ENCODE assay signal across 11 mouse cellular contexts in genomic region chr5:128845033-128845432, GRCm38 (mm10).
DNase-seq lines count a peak whose midpoint lies in the region.
"Had no signal": no experiment of that assay in that cellular context is flagged by ENCODE, and none has a peak within 500 bp of the region (broad histone marks: within the 10 kb centered on the region; RNA-seq: fewer than 3 reads in every experiment).

No protein-coding gene starts in this region.

- intact Hi-C loops in left cerebral cortex, postnatal 14 days (cut with DNase I), result loop anchor here (2.0 kb wide), 1 partner anchor 26 kb away; no protein-coding TSS in a partner anchor

- DNase-seq in left cerebral cortex, adult 18-20 months (ENCODE audit: low spot score in 2 of 2), result peak; percentile 58 to 60
- no peak for DNase-seq in left cerebral cortex, adult 11 months (ENCODE audit: low spot score)
- peak; percentile 88 for DNase-seq in layer of hippocampus, adult 9-11 months
- DNase-seq in left cerebral cortex, postnatal 14 days (ENCODE audit: low spot score in 2 of 2), result peak; percentile 53 to 75
- DNase-seq in right cerebral cortex, postnatal 36 days (ENCODE audit: low spot score in 2 of 2), result peak; percentile 44 to 62
- DNase-seq in thymus, postnatal 36 days, result no peak
- DNase-seq in liver, result no peak
- no peak for DNase-seq in cerebellum, adult 8-10 months
- DNase-seq: adrenal gland, adult 8-10 months; cerebellum, postnatal 36 days; thymus, postnatal 4 days had no signal

Comparison
In these comparisons a context has a peak if more than half of its experiments do, and no peak if none do; other contexts are left out.
1. DNase-seq: peak in left cerebral cortex, adult 18-20 months (2 of 2), layer of hippocampus, adult 9-11 months (single experiment), left cerebral cortex, postnatal 14 days (2 of 2) and right cerebral cortex, postnatal 36 days (2 of 2); none in left cerebral cortex, adult 11 months (single experiment), thymus, postnatal 36 days (0 of 2), liver (single experiment) and cerebellum, adult 8-10 months (single experiment).